Mouse (Mus musculus): ENCODE measurements around the gene Psen1. TPM values are rescaled to one million over a fixed set of nuclear protein-coding genes. Genes with fewer than 3 reads are reported as not detected.

The Psen1 gene
- polyA plus RNA-seq, 1 experiment from 2014 or later = 77.8 TPM

GRCm38 (mm10) chr12:83709934-83710333 lies 22.0 kb downstream of the Psen1 start:
- Histone ChIP-seq H3K4me2 (replicated peaks; ENCODE audit: low read depth, low read length) (no peak overlapping the region), H3K9ac (replicated peaks; ENCODE audit: low read depth, low read length) (no peak overlapping the region), H3K27ac (ENCODE audit: low read length) (no peak overlapping the region), H3K27me3 (ENCODE audit: control insufficient read depth, insufficient read depth, low read length) (no peaks in the 10 kb centered on the region), H3K4me1 (ENCODE audit: control insufficient read depth, insufficient read depth, low read length) (no peaks in the 10 kb centered on the region), H3K4me3 (ENCODE audit: low read depth, low read length) (no peak overlapping the region), H3K9me3 (ENCODE audit: control insufficient read depth, low read depth, low read length) (no peaks in the 10 kb centered on the region), H3K36me3 (ENCODE audit: control insufficient read depth, insufficient read depth, low read length) (peaks cover 16% of the 10 kb centered on the region)
- WGBS = 86% methylated on average over 2 of the region's 2 CpGs
- no peak for ATAC-seq (ENCODE audit: insufficient number of reproducible peaks, insufficient read depth, low FRiP score, low read depth)

- H3K27me3 ChIP-seq (ENCODE audit: control insufficient read depth, insufficient read depth, low read length) = no peaks in the 10 kb centered on the region
- H3K4me2 ChIP-seq (replicated peaks; ENCODE audit: low read depth, low read length) = no peak overlapping the region
- WGBS = 45% methylated on average over 2 of the region's 2 CpGs
- H3K9me3 ChIP-seq (ENCODE audit: control insufficient read depth, low read depth, low read length) = no peaks in the 10 kb centered on the region
- no peak overlapping the region for H3K27ac ChIP-seq (ENCODE audit: low read length)
- peaks cover 33% of the 10 kb centered on the region for H3K36me3 ChIP-seq (ENCODE audit: control insufficient read depth, insufficient read depth, low read length)
- no peak overlapping the region for H3K4me3 ChIP-seq (ENCODE audit: low read depth, low read length)
- H3K9ac ChIP-seq (replicated peaks; ENCODE audit: low read depth, low read length) = no peak overlapping the region
- H3K4me1 ChIP-seq (ENCODE audit: control insufficient read depth, insufficient read depth, low read length) = no peaks in the 10 kb centered on the region
- no peak for ATAC-seq (ENCODE audit: insufficient number of reproducible peaks, insufficient read depth, low FRiP score, low read depth)
These were observed 25.8 kb downstream of the Psen1 start for GRCm38 (mm10) chr12:83713749-83714148.

GRCm38 (mm10) chr12:83716416-83717184 lies 28.6 kb downstream of the Psen1 start:
- WGBS = 91% methylated on average over 15 of the region's 15 CpGs
- H3K36me3 ChIP-seq (ENCODE audit: control insufficient read depth, insufficient read depth, low read length) = peaks cover 33% of the 10 kb centered on the region
- H3K4me1 ChIP-seq (ENCODE audit: control insufficient read depth, insufficient read depth, low read length) = peaks cover 3% of the 10 kb centered on the region; the same call in 1 of the 2 replicates
- H3K4me3 ChIP-seq (ENCODE audit: low read depth, low read length) = no peak overlapping the region
- no peak overlapping the region for H3K9ac ChIP-seq (replicated peaks; ENCODE audit: low read depth, low read length)
- H3K4me2 ChIP-seq (replicated peaks; ENCODE audit: low read depth, low read length) = no peak overlapping the region
- no peaks in the 10 kb centered on the region for H3K9me3 ChIP-seq (ENCODE audit: control insufficient read depth, low read depth, low read length)
- H3K27me3 ChIP-seq (ENCODE audit: control insufficient read depth, insufficient read depth, low read length) = no peaks in the 10 kb centered on the region
- H3K27ac ChIP-seq (ENCODE audit: low read length) = no peak overlapping the region
- no peak for ATAC-seq (ENCODE audit: insufficient number of reproducible peaks, insufficient read depth, low FRiP score, low read depth)

GRCm38 (mm10) chr12:83719431-83719830 lies 31.5 kb downstream of the Psen1 start:
- no peak for ATAC-seq (ENCODE audit: insufficient number of reproducible peaks, insufficient read depth, low FRiP score, low read depth)
- Histone ChIP-seq H3K27ac (ENCODE audit: low read length) (no peak overlapping the region), H3K36me3 (ENCODE audit: control insufficient read depth, insufficient read depth, low read length) (peaks cover 32% of the 10 kb centered on the region), H3K4me1 (ENCODE audit: control insufficient read depth, insufficient read depth, low read length) (peaks cover 4% of the 10 kb centered on the region; the same call in 1 of the 2 replicates), H3K9ac (replicated peaks; ENCODE audit: low read depth, low read length) (no peak overlapping the region), H3K4me2 (replicated peaks; ENCODE audit: low read depth, low read length) (no peak overlapping the region), H3K9me3 (ENCODE audit: control insufficient read depth, low read depth, low read length) (no peaks in the 10 kb centered on the region), H3K27me3 (ENCODE audit: control insufficient read depth, insufficient read depth, low read length) (no peaks in the 10 kb centered on the region), H3K4me3 (ENCODE audit: low read depth, low read length) (no peak overlapping the region)
- 100% methylated on average over 1 of the region's 1 CpGs for WGBS

- H3K36me3 ChIP-seq (ENCODE audit: control insufficient read depth, insufficient read depth, low read length) = peaks cover 34% of the 10 kb centered on the region
- no peaks in the 10 kb centered on the region for H3K9me3 ChIP-seq (ENCODE audit: control insufficient read depth, low read depth, low read length)
- peaks cover 4% of the 10 kb centered on the region; the same call in 1 of the 2 replicates for H3K4me1 ChIP-seq (ENCODE audit: control insufficient read depth, insufficient read depth, low read length)
- peak overlapping the region; percentile 82 for H3K27ac ChIP-seq (ENCODE audit: low read length)
- H3K9ac ChIP-seq (replicated peaks; ENCODE audit: low read depth, low read length) = no peak overlapping the region
- no peak for ATAC-seq (ENCODE audit: insufficient number of reproducible peaks, insufficient read depth, low FRiP score, low read depth)
- no peak overlapping the region for H3K4me2 ChIP-seq (replicated peaks; ENCODE audit: low read depth, low read length)
- H3K27me3 ChIP-seq (ENCODE audit: control insufficient read depth, insufficient read depth, low read length) = no peaks in the 10 kb centered on the region
- H3K4me3 ChIP-seq (ENCODE audit: low read depth, low read length) = no peak overlapping the region
- 37% methylated on average over 6 of the region's 6 CpGs for WGBS
These were observed 33.3 kb downstream of the Psen1 start for GRCm38 (mm10) chr12:83721281-83721680.

GRCm38 (mm10) chr12:83723037-83723436 lies 35.1 kb downstream of the Psen1 start:
- Histone ChIP-seq H3K9ac (replicated peaks; ENCODE audit: low read depth, low read length) (no peak overlapping the region), H3K9me3 (ENCODE audit: control insufficient read depth, low read depth, low read length) (no peaks in the 10 kb centered on the region), H3K36me3 (ENCODE audit: control insufficient read depth, insufficient read depth, low read length) (peaks cover 26% of the 10 kb centered on the region), H3K4me3 (ENCODE audit: low read depth, low read length) (no peak overlapping the region), H3K27ac (ENCODE audit: low read length) (no peak overlapping the region), H3K4me1 (ENCODE audit: control insufficient read depth, insufficient read depth, low read length) (peaks cover 4% of the 10 kb centered on the region; the same call in 1 of the 2 replicates), H3K27me3 (ENCODE audit: control insufficient read depth, insufficient read depth, low read length) (no peaks in the 10 kb centered on the region), H3K4me2 (replicated peaks; ENCODE audit: low read depth, low read length) (no peak overlapping the region)
- ATAC-seq (ENCODE audit: insufficient number of reproducible peaks, insufficient read depth, low FRiP score, low read depth) = no peak
- 85% methylated on average over 3 of the region's 3 CpGs for WGBS

- Histone ChIP-seq H3K4me2 (replicated peaks; ENCODE audit: low read depth, low read length) (no peak overlapping the region), H3K36me3 (ENCODE audit: control insufficient read depth, insufficient read depth, low read length) (peaks cover 51% of the 10 kb centered on the region), H3K9me3 (ENCODE audit: control insufficient read depth, low read depth, low read length) (no peaks in the 10 kb centered on the region), H3K27ac (ENCODE audit: low read length) (no peak overlapping the region), H3K9ac (replicated peaks; ENCODE audit: low read depth, low read length) (no peak overlapping the region), H3K27me3 (ENCODE audit: control insufficient read depth, insufficient read depth, low read length) (no peaks in the 10 kb centered on the region), H3K4me3 (ENCODE audit: low read depth, low read length) (no peak overlapping the region), H3K4me1 (ENCODE audit: control insufficient read depth, insufficient read depth, low read length) (no peaks in the 10 kb centered on the region)
- 77% methylated on average over 12 of the region's 12 CpGs for WGBS
- ATAC-seq (ENCODE audit: insufficient number of reproducible peaks, insufficient read depth, low FRiP score, low read depth) = no peak
These were observed 38.8 kb downstream of the Psen1 start for GRCm38 (mm10) chr12:83726510-83727308.

- Histone ChIP-seq H3K4me2 (replicated peaks; ENCODE audit: low read depth, low read length) (no peak overlapping the region), H3K9me3 (ENCODE audit: control insufficient read depth, low read depth, low read length) (no peaks in the 10 kb centered on the region), H3K4me1 (ENCODE audit: control insufficient read depth, insufficient read depth, low read length) (no peaks in the 10 kb centered on the region), H3K4me3 (ENCODE audit: low read depth, low read length) (no peak overlapping the region), H3K36me3 (ENCODE audit: control insufficient read depth, insufficient read depth, low read length) (peaks cover 67% of the 10 kb centered on the region), H3K27ac (ENCODE audit: low read length) (no peak overlapping the region), H3K9ac (replicated peaks; ENCODE audit: low read depth, low read length) (no peak overlapping the region), H3K27me3 (ENCODE audit: control insufficient read depth, insufficient read depth, low read length) (no peaks in the 10 kb centered on the region)
- 94% methylated on average over 5 of the region's 5 CpGs for WGBS
- no peak for ATAC-seq (ENCODE audit: insufficient number of reproducible peaks, insufficient read depth, low FRiP score, low read depth)
These were observed 44.3 kb downstream of the Psen1 start for GRCm38 (mm10) chr12:83732225-83732624.
